ENCODE assay signal across 14 mouse cellular contexts in genomic region chr15:80636757-80637372, GRCm38 (mm10).
"Had no signal": no experiment of that assay in that cellular context is flagged by ENCODE, and none has a peak within 500 bp of the region (broad histone marks: within the 10 kb centered on the region; RNA-seq: fewer than 3 reads in every experiment).

No protein-coding gene starts in this region.

- H3K4me3 ChIP-seq: layer of hippocampus, adult 2 months; limb, embryonic 13.5 days; midbrain, embryonic 13.5 days; neural tube, embryonic 12.5 days had no signal

- H3K9ac ChIP-seq: limb, embryonic 13.5 days; liver, embryonic 14.5 days; midbrain, embryonic 13.5 days; neural tube, embryonic 12.5 days had no signal

- H3K27me3 ChIP-seq: neural tube, embryonic 12.5 days had no signal

- H3K27ac ChIP-seq: layer of hippocampus, adult 2 months; limb, embryonic 13.5 days; liver, embryonic 14.5 days; midbrain, embryonic 13.5 days; neural tube, embryonic 12.5 days had no signal

- H3K36me3 ChIP-seq: limb, embryonic 13.5 days; midbrain, embryonic 13.5 days; neural tube, embryonic 12.5 days had no signal

- DNase-seq: kidney, adult 18-20 months; kidney, postnatal 10 days; kidney, postnatal 4 days; left cerebral cortex, postnatal 4 days; lung, adult 18-20 months; right cerebral cortex, adult 18-20 months; right cerebral cortex, postnatal 25 days; thymus, postnatal 36 days had no signal

- H3K9me3 ChIP-seq: limb, embryonic 13.5 days; midbrain, embryonic 13.5 days; neural tube, embryonic 12.5 days had no signal

- H3K4me1 ChIP-seq: limb, embryonic 13.5 days; midbrain, embryonic 13.5 days; neural tube, embryonic 12.5 days had no signal

- ATAC-seq: lung, postnatal 0 days; midbrain, embryonic 13.5 days had no signal

- H3K4me2 ChIP-seq: limb, embryonic 13.5 days; midbrain, embryonic 13.5 days; neural tube, embryonic 12.5 days had no signal
